Mouse (Mus musculus): ENCODE data around the gene Grid1. TPM values are rescaled to one million over a fixed set of nuclear protein-coding genes. Genes with fewer than 3 reads are reported as not detected.

Grid1 gene
- polyA plus RNA-seq, 1 experiment from 2014 or later, result 0.25 TPM

- H3K4me3 ChIP-seq (ENCODE audit: low read depth, low read length), result no peak overlapping the region
- ATAC-seq (replicated peaks; ENCODE audit: low FRiP score) (no peak), DNase-seq (ENCODE audit: low spot score) (no peak)
- H3K4me2 ChIP-seq, result no peak overlapping the region
- no peaks in the 10 kb centered on the region for H3K27me3 ChIP-seq (replicated peaks; ENCODE audit: control insufficient read depth, insufficient read depth, low read length)
- WGBS, result 87% methylated on average over 1 of the region's 1 CpGs
- H3K9ac ChIP-seq (ENCODE audit: low read depth, low read length), result no peak overlapping the region
- H3K4me1 ChIP-seq (replicated peaks; ENCODE audit: control insufficient read depth, insufficient read depth, low read length), result no peaks in the 10 kb centered on the region
- H3K36me3 ChIP-seq (ENCODE audit: control insufficient read depth, insufficient read depth, low read length), result no peaks in the 10 kb centered on the region
- no peaks in the 10 kb centered on the region for H3K9me3 ChIP-seq (ENCODE audit: control insufficient read depth, low read length)
- H3K27ac ChIP-seq (ENCODE audit: low read depth, low read length), result no peak overlapping the region
Observed at GRCm38 (mm10) chr14:35032283-35032682, 212.4 kb downstream of the Grid1 start.

- no peaks in the 10 kb centered on the region for H3K9me3 ChIP-seq (ENCODE audit: control insufficient read depth, low read length)
- DNase-seq (ENCODE audit: low spot score), result no peak
- no peak overlapping the region for H3K27ac ChIP-seq (ENCODE audit: low read depth, low read length)
- H3K36me3 ChIP-seq (ENCODE audit: control insufficient read depth, insufficient read depth, low read length), result no peaks in the 10 kb centered on the region
- WGBS, result 56% methylated on average over 5 of the region's 5 CpGs
- no peaks in the 10 kb centered on the region for H3K27me3 ChIP-seq (replicated peaks; ENCODE audit: control insufficient read depth, insufficient read depth, low read length)
- ATAC-seq (replicated peaks; ENCODE audit: low FRiP score), result no peak
- H3K4me2 ChIP-seq, result no peak overlapping the region
- no peak overlapping the region for H3K9ac ChIP-seq (ENCODE audit: low read depth, low read length)
- no peaks in the 10 kb centered on the region for H3K4me1 ChIP-seq (replicated peaks; ENCODE audit: control insufficient read depth, insufficient read depth, low read length)
- no peak overlapping the region for H3K4me3 ChIP-seq (ENCODE audit: low read depth, low read length)
Observed at GRCm38 (mm10) chr14:35044268-35044667, 224.4 kb downstream of the Grid1 start.

- Histone ChIP-seq H3K9ac (ENCODE audit: low read depth, low read length) (no peak overlapping the region), H3K4me3 (ENCODE audit: low read depth, low read length) (no peak overlapping the region), H3K36me3 (ENCODE audit: control insufficient read depth, insufficient read depth, low read length) (no peaks in the 10 kb centered on the region), H3K9me3 (ENCODE audit: control insufficient read depth, low read length) (no peaks in the 10 kb centered on the region), H3K27ac (ENCODE audit: low read depth, low read length) (no peak overlapping the region), H3K27me3 (replicated peaks; ENCODE audit: control insufficient read depth, insufficient read depth, low read length) (no peaks in the 10 kb centered on the region), H3K4me1 (replicated peaks; ENCODE audit: control insufficient read depth, insufficient read depth, low read length) (no peaks in the 10 kb centered on the region), H3K4me2 (no peak overlapping the region)
- no peak for ATAC-seq (replicated peaks; ENCODE audit: low FRiP score)
- WGBS, result 79% methylated on average over 10 of the region's 10 CpGs
- no peak for DNase-seq (ENCODE audit: low spot score)
Observed at GRCm38 (mm10) chr14:35044918-35045698, 225.2 kb downstream of the Grid1 start.

GRCm38 (mm10) chr14:35049231-35049630 lies 229.3 kb downstream of the Grid1 start:
- Histone ChIP-seq H3K4me1 (replicated peaks; ENCODE audit: control insufficient read depth, insufficient read depth, low read length) (no peaks in the 10 kb centered on the region), H3K4me2 (no peak overlapping the region), H3K4me3 (ENCODE audit: low read depth, low read length) (no peak overlapping the region), H3K27ac (ENCODE audit: low read depth, low read length) (no peak overlapping the region), H3K27me3 (replicated peaks; ENCODE audit: control insufficient read depth, insufficient read depth, low read length) (no peaks in the 10 kb centered on the region), H3K36me3 (ENCODE audit: control insufficient read depth, insufficient read depth, low read length) (no peaks in the 10 kb centered on the region), H3K9me3 (ENCODE audit: control insufficient read depth, low read length) (no peaks in the 10 kb centered on the region), H3K9ac (ENCODE audit: low read depth, low read length) (no peak overlapping the region)
- 61% methylated on average over 8 of the region's 8 CpGs for WGBS
- ATAC-seq (replicated peaks; ENCODE audit: low FRiP score) (no peak), DNase-seq (ENCODE audit: low spot score) (no peak)

GRCm38 (mm10) chr14:35054139-35054538 lies 234.2 kb downstream of the Grid1 start:
- H3K9ac ChIP-seq (ENCODE audit: low read depth, low read length), result no peak overlapping the region
- DNase-seq (ENCODE audit: low spot score), result no peak
- H3K9me3 ChIP-seq (ENCODE audit: control insufficient read depth, low read length), result no peaks in the 10 kb centered on the region
- H3K4me1 ChIP-seq (replicated peaks; ENCODE audit: control insufficient read depth, insufficient read depth, low read length), result no peaks in the 10 kb centered on the region
- no peak overlapping the region for H3K27ac ChIP-seq (ENCODE audit: low read depth, low read length)
- ATAC-seq (replicated peaks; ENCODE audit: low FRiP score), result no peak
- no peak overlapping the region for H3K4me2 ChIP-seq
- no peaks in the 10 kb centered on the region for H3K27me3 ChIP-seq (replicated peaks; ENCODE audit: control insufficient read depth, insufficient read depth, low read length)
- 71% methylated on average over 3 of the region's 3 CpGs for WGBS
- H3K36me3 ChIP-seq (ENCODE audit: control insufficient read depth, insufficient read depth, low read length), result no peaks in the 10 kb centered on the region
- H3K4me3 ChIP-seq (ENCODE audit: low read depth, low read length), result no peak overlapping the region

GRCm38 (mm10) chr14:35074636-35075035 lies 254.7 kb downstream of the Grid1 start:
- H3K4me1 ChIP-seq (replicated peaks; ENCODE audit: control insufficient read depth, insufficient read depth, low read length), result no peaks in the 10 kb centered on the region
- H3K27me3 ChIP-seq (replicated peaks; ENCODE audit: control insufficient read depth, insufficient read depth, low read length), result no peaks in the 10 kb centered on the region
- H3K4me3 ChIP-seq (ENCODE audit: low read depth, low read length), result no peak overlapping the region
- no peaks in the 10 kb centered on the region for H3K9me3 ChIP-seq (ENCODE audit: control insufficient read depth, low read length)
- DNase-seq (ENCODE audit: low spot score) (no peak), ATAC-seq (replicated peaks; ENCODE audit: low FRiP score) (no peak)
- H3K4me2 ChIP-seq, result no peak overlapping the region
- 75% methylated on average over 6 of the region's 6 CpGs for WGBS
- no peak overlapping the region for H3K9ac ChIP-seq (ENCODE audit: low read depth, low read length)
- no peaks in the 10 kb centered on the region for H3K36me3 ChIP-seq (ENCODE audit: control insufficient read depth, insufficient read depth, low read length)
- no peak overlapping the region for H3K27ac ChIP-seq (ENCODE audit: low read depth, low read length)

- Histone ChIP-seq H3K9me3 (ENCODE audit: control insufficient read depth, low read length) (no peaks in the 10 kb centered on the region), H3K27ac (ENCODE audit: low read depth, low read length) (no peak overlapping the region), H3K4me1 (replicated peaks; ENCODE audit: control insufficient read depth, insufficient read depth, low read length) (no peaks in the 10 kb centered on the region), H3K4me3 (ENCODE audit: low read depth, low read length) (no peak overlapping the region), H3K9ac (ENCODE audit: low read depth, low read length) (no peak overlapping the region), H3K36me3 (ENCODE audit: control insufficient read depth, insufficient read depth, low read length) (no peaks in the 10 kb centered on the region), H3K27me3 (replicated peaks; ENCODE audit: control insufficient read depth, insufficient read depth, low read length) (no peaks in the 10 kb centered on the region), H3K4me2 (no peak overlapping the region)
- ATAC-seq (replicated peaks; ENCODE audit: low FRiP score), result no peak
- no peak for DNase-seq (ENCODE audit: low spot score)
- 68% methylated on average over 1 of the region's 1 CpGs for WGBS
Observed at GRCm38 (mm10) chr14:35079954-35080353, 260.0 kb downstream of the Grid1 start.

GRCm38 (mm10) chr14:35092646-35093045 lies 272.7 kb downstream of the Grid1 start:
- Histone ChIP-seq H3K4me2 (no peak overlapping the region), H3K27ac (ENCODE audit: low read depth, low read length) (no peak overlapping the region), H3K9ac (ENCODE audit: low read depth, low read length) (no peak overlapping the region), H3K4me1 (replicated peaks; ENCODE audit: control insufficient read depth, insufficient read depth, low read length) (no peaks in the 10 kb centered on the region), H3K36me3 (ENCODE audit: control insufficient read depth, insufficient read depth, low read length) (no peaks in the 10 kb centered on the region), H3K4me3 (ENCODE audit: low read depth, low read length) (no peak overlapping the region), H3K9me3 (ENCODE audit: control insufficient read depth, low read length) (no peaks in the 10 kb centered on the region), H3K27me3 (replicated peaks; ENCODE audit: control insufficient read depth, insufficient read depth, low read length) (no peaks in the 10 kb centered on the region)
- DNase-seq (ENCODE audit: low spot score) (no peak), ATAC-seq (replicated peaks; ENCODE audit: low FRiP score) (no peak)
- WGBS, result 84% methylated on average over 4 of the region's 4 CpGs

GRCm38 (mm10) chr14:35093561-35094186 lies 273.8 kb downstream of the Grid1 start:
- Histone ChIP-seq H3K27ac (ENCODE audit: low read depth, low read length) (no peak overlapping the region), H3K9me3 (ENCODE audit: control insufficient read depth, low read length) (no peaks in the 10 kb centered on the region), H3K4me3 (ENCODE audit: low read depth, low read length) (no peak overlapping the region), H3K4me1 (replicated peaks; ENCODE audit: control insufficient read depth, insufficient read depth, low read length) (no peaks in the 10 kb centered on the region), H3K4me2 (no peak overlapping the region), H3K27me3 (replicated peaks; ENCODE audit: control insufficient read depth, insufficient read depth, low read length) (no peaks in the 10 kb centered on the region), H3K9ac (ENCODE audit: low read depth, low read length) (no peak overlapping the region), H3K36me3 (ENCODE audit: control insufficient read depth, insufficient read depth, low read length) (no peaks in the 10 kb centered on the region)
- 67% methylated on average over 6 of the region's 6 CpGs for WGBS
- DNase-seq (ENCODE audit: low spot score), result peak; percentile 16
- no peak for ATAC-seq (replicated peaks; ENCODE audit: low FRiP score)
